Mouse (Mus musculus): ENCODE data around the gene Fam189a2. TPM values are rescaled to one million over a fixed set of nuclear protein-coding genes. Genes with fewer than 3 reads are reported as not detected.

Gene Fam189a2
- polyA plus RNA-seq, 1 experiment from 2014 or later = 0.08 TPM

DNA sequence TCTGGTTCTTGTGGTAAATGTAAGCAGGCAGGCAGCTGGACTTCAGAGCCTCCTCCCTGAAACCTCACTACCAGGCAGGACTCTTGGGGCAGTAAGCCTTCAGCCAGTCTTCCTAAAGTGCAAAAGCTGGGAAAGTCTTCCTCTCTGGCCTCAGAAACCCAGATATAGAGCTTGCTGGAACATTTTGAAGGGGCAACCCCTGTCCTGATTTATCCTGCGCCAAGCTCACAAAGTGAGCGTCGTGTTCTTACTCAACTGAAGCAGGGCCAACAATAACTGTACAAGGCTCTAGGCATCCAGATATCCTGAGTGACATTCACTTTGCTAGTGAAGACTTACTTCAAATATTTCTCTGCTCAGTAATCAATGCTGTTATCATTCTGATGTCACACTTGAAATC lies 60.4 kb downstream of the Fam189a2 start:
- ATAC-seq (ENCODE audit: low read depth) = no peak
- 85% methylated on average over 3 of the region's 3 CpGs for WGBS (ENCODE audit: insufficient replicate concordance)
- H3K27me3 ChIP-seq (ENCODE audit: control insufficient read depth, insufficient read depth, low read depth, low read length) = no peaks in the 10 kb centered on the region

GRCm38 (mm10) chr19:23968862-23969225 lies 62.0 kb downstream of the Fam189a2 start:
- WGBS (ENCODE audit: insufficient replicate concordance) = 69% methylated on average over 2 of the region's 2 CpGs
- no peak overlapping the region for H3K27ac ChIP-seq (ENCODE audit: low read length)
- no peak overlapping the region for H3K4me3 ChIP-seq (ENCODE audit: low read depth, low read length)
- no peaks in the 10 kb centered on the region for H3K4me1 ChIP-seq (ENCODE audit: control insufficient read depth, low read depth, low read length)
- no peaks in the 10 kb centered on the region for H3K36me3 ChIP-seq (ENCODE audit: control insufficient read depth, insufficient read depth)
- H3K9ac ChIP-seq (ENCODE audit: low read depth, low read length) = no peak overlapping the region
- no peaks in the 10 kb centered on the region for H3K9me3 ChIP-seq (replicated peaks; ENCODE audit: control insufficient read depth, low read length)
- ATAC-seq (ENCODE audit: low read depth) = no peak
- H3K27me3 ChIP-seq (ENCODE audit: control insufficient read depth, insufficient read depth, low read depth, low read length) = no peaks in the 10 kb centered on the region
- no peak overlapping the region for H3K4me2 ChIP-seq (ENCODE audit: low read depth, low read length)

More for the DNA sequence above, 60.4 kb downstream of the Fam189a2 start:
- Histone ChIP-seq H3K4me2 (ENCODE audit: low read depth, low read length) (no peak overlapping the region), H3K4me3 (ENCODE audit: low read depth, low read length) (no peak overlapping the region), H3K36me3 (ENCODE audit: control insufficient read depth, insufficient read depth) (no peaks in the 10 kb centered on the region), H3K9me3 (replicated peaks; ENCODE audit: control insufficient read depth, low read length) (no peaks in the 10 kb centered on the region), H3K9ac (ENCODE audit: low read depth, low read length) (no peak overlapping the region), H3K4me1 (ENCODE audit: control insufficient read depth, low read depth, low read length) (no peaks in the 10 kb centered on the region), H3K27ac (ENCODE audit: low read length) (no peak overlapping the region)

DNA sequence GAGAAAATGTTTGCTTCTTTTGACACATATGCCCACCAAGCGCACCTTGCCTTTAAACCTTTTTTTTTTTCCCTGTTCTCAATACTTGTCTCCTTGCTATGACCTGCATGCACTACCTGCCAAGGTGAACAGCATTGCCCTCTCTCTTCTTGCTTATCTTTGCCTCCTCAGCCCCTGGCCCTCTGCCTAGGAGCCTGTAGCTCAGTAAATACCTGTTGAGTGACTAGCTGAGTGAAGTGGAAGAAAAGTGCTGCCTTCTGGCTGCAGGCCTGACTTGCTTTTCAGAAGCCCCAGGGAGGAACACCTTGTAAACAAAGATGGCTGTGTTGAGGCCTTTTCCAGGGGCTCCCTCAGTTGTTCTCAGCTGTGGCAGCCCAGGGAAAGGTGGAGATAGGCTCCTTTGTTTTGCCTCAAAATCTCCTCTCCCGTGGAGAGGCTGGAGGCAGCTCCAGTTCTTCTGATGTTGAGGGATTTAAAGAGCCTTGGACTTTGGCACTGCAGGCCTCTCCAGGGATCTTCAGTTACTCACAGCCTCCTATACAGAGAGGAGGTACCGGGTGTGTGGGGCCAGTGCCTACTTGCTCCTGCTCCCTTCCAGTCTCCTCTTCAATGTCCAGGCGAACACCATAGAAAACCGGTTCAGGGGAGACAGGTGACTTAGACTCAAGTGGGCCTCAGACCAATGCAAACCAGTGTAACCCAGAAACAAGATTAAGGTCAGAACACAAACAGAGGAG lies 62.5 kb downstream of the Fam189a2 start:
- Histone ChIP-seq H3K36me3 (ENCODE audit: control insufficient read depth, insufficient read depth) (no peaks in the 10 kb centered on the region), H3K27ac (ENCODE audit: low read length) (no peak overlapping the region), H3K4me1 (ENCODE audit: control insufficient read depth, low read depth, low read length) (no peaks in the 10 kb centered on the region), H3K4me3 (ENCODE audit: low read depth, low read length) (no peak overlapping the region), H3K4me2 (ENCODE audit: low read depth, low read length) (no peak overlapping the region), H3K27me3 (ENCODE audit: control insufficient read depth, insufficient read depth, low read depth, low read length) (no peaks in the 10 kb centered on the region), H3K9ac (ENCODE audit: low read depth, low read length) (no peak overlapping the region), H3K9me3 (replicated peaks; ENCODE audit: control insufficient read depth, low read length) (no peaks in the 10 kb centered on the region)
- 56% methylated on average over 5 of the region's 5 CpGs for WGBS (ENCODE audit: insufficient replicate concordance)
- ATAC-seq (ENCODE audit: low read depth) = no peak

DNA sequence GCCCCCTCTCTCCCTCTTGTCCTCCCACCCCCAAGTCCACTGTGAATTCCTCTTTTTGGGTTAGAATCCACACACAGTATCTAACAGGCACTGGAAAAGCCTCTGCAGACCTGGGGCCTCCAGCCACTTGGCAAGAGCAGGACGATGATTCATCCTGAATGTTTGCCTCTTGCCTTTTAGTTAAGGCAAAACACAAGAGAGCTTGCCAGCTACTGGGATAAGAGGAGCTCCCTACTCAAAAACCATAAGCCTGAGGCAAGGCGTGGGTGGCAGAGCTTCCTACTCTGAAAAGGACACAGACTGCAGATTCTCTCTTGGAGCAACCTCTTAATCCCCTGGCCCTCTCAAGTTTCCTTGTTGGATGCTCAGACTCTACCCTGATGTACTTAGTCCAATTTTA lies 63.7 kb downstream of the Fam189a2 start:
- Histone ChIP-seq H3K27me3 (ENCODE audit: control insufficient read depth, insufficient read depth, low read depth, low read length) (no peaks in the 10 kb centered on the region), H3K4me3 (ENCODE audit: low read depth, low read length) (no peak overlapping the region), H3K9me3 (replicated peaks; ENCODE audit: control insufficient read depth, low read length) (no peaks in the 10 kb centered on the region), H3K4me2 (ENCODE audit: low read depth, low read length) (no peak overlapping the region), H3K36me3 (ENCODE audit: control insufficient read depth, insufficient read depth) (no peaks in the 10 kb centered on the region), H3K27ac (ENCODE audit: low read length) (no peak overlapping the region), H3K4me1 (ENCODE audit: control insufficient read depth, low read depth, low read length) (no peaks in the 10 kb centered on the region), H3K9ac (ENCODE audit: low read depth, low read length) (no peak overlapping the region)
- WGBS (ENCODE audit: insufficient replicate concordance) = 31% methylated on average over 2 of the region's 2 CpGs
- ATAC-seq (ENCODE audit: low read depth) = no peak

- WGBS (ENCODE audit: insufficient replicate concordance) = 77% methylated on average over 9 of the region's 9 CpGs
- no peak overlapping the region for H3K27ac ChIP-seq (ENCODE audit: low read length)
Observed at GRCm38 (mm10) chr19:23966376-23966775, 64.4 kb downstream of the Fam189a2 start.

DNA sequence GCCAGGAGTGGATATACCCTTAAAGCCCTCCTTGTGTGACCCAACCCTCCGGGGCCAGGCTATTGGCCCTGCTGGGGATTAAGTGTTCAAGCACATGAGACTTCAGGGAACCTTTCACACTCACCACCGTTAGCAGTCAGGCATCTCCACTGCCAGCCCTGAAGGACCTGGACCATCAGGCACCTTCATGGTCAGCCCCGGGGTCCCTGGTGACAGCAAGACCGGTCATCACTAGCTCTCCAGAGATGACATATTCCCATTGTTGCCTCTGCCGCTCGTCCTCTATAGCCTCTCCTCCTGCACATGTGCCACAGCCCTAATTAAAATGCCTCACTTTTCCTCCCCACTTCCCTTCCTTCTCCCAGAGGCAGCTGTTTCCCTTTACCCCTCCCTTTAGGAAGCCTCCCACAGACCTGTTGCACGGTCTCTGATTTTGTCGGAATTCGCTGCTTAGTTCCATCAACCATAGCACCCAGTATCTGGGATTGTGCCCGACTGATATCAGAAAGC lies 66.4 kb downstream of the Fam189a2 start:
- H3K9me3 ChIP-seq (replicated peaks; ENCODE audit: control insufficient read depth, low read length) = no peaks in the 10 kb centered on the region
- ATAC-seq (ENCODE audit: low read depth) = no peak
- H3K27ac ChIP-seq (ENCODE audit: low read length) = no peak overlapping the region
- no peak overlapping the region for H3K4me2 ChIP-seq (ENCODE audit: low read depth, low read length)
- no peak overlapping the region for H3K9ac ChIP-seq (ENCODE audit: low read depth, low read length)
- H3K36me3 ChIP-seq (ENCODE audit: control insufficient read depth, insufficient read depth) = no peaks in the 10 kb centered on the region
- 60% methylated on average over 10 of the region's 10 CpGs for WGBS (ENCODE audit: insufficient replicate concordance)
- H3K4me1 ChIP-seq (ENCODE audit: control insufficient read depth, low read depth, low read length) = no peaks in the 10 kb centered on the region
- no peaks in the 10 kb centered on the region for H3K27me3 ChIP-seq (ENCODE audit: control insufficient read depth, insufficient read depth, low read depth, low read length)
- no peak overlapping the region for H3K4me3 ChIP-seq (ENCODE audit: low read depth, low read length)

More at GRCm38 (mm10) chr19:23966376-23966775, 64.4 kb downstream of the Fam189a2 start:
- Histone ChIP-seq H3K4me3 (ENCODE audit: low read depth, low read length) (no peak overlapping the region), H3K27me3 (ENCODE audit: control insufficient read depth, insufficient read depth, low read depth, low read length) (no peaks in the 10 kb centered on the region), H3K36me3 (ENCODE audit: control insufficient read depth, insufficient read depth) (no peaks in the 10 kb centered on the region), H3K9me3 (replicated peaks; ENCODE audit: control insufficient read depth, low read length) (no peaks in the 10 kb centered on the region), H3K4me2 (ENCODE audit: low read depth, low read length) (no peak overlapping the region), H3K9ac (ENCODE audit: low read depth, low read length) (no peak overlapping the region), H3K4me1 (ENCODE audit: control insufficient read depth, low read depth, low read length) (no peaks in the 10 kb centered on the region)
- no peak for ATAC-seq (ENCODE audit: low read depth)

DNA sequence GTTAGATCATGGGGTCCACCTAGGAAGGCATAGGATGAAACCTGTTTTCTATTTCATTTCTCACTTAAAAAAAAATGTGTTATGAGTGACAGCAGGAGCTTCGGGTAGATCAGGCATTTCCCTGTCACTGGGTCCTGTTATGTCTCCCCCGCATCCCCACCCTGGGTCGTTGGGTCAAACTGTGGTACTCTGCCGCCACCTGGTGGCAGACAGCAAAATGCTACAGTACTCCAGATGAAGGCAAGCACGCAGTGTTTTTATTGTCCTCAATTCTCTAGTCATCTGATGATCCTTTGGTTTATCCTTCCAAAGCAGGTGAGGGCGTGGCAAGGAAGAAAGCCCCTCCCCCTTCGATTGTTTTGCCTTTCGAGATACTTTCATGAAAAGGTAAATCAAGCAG lies 69.3 kb downstream of the Fam189a2 start:
- Histone ChIP-seq H3K9ac (ENCODE audit: low read depth, low read length) (no peak overlapping the region), H3K4me1 (ENCODE audit: control insufficient read depth, low read depth, low read length) (no peaks in the 10 kb centered on the region), H3K9me3 (replicated peaks; ENCODE audit: control insufficient read depth, low read length) (no peaks in the 10 kb centered on the region), H3K4me2 (ENCODE audit: low read depth, low read length) (no peak overlapping the region), H3K27ac (ENCODE audit: low read length) (no peak overlapping the region), H3K4me3 (ENCODE audit: low read depth, low read length) (no peak overlapping the region), H3K27me3 (ENCODE audit: control insufficient read depth, insufficient read depth, low read depth, low read length) (no peaks in the 10 kb centered on the region), H3K36me3 (ENCODE audit: control insufficient read depth, insufficient read depth) (no peaks in the 10 kb centered on the region)
- WGBS (ENCODE audit: insufficient replicate concordance) = 2% methylated on average over 8 of the region's 8 CpGs
- no peak for ATAC-seq (ENCODE audit: low read depth)

DNA sequence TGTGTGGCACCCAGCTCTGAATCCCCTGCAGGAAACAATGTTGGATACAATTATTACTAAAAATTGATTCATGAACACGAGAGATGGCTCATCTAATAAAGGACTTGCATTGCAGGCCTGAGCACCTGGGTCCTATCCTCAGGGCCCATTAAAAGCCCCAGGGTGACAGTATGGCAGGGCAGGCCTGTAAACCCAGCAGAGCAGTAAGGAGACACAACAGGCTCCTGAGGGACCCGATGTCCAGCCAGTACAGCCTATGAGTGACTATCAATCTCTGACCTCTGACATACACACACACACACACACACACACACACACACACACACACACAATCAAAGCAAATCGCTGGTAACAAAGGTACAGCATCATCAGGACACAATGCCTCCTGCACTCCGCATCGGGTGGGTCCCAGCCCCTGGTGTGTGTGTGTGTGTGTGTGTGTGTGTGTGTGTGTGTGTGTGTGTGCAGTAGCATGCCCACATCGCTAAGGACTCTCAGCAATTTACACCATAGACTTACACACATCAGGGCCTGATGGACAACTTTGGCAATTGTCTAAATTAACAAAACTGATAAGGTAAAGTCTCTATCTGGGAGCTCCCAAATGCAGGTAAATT lies 69.9 kb downstream of the Fam189a2 start:
- Histone ChIP-seq H3K4me3 (ENCODE audit: low read depth, low read length) (no peak overlapping the region), H3K27me3 (ENCODE audit: control insufficient read depth, insufficient read depth, low read depth, low read length) (no peaks in the 10 kb centered on the region), H3K9me3 (replicated peaks; ENCODE audit: control insufficient read depth, low read length) (no peaks in the 10 kb centered on the region), H3K4me1 (ENCODE audit: control insufficient read depth, low read depth, low read length) (no peaks in the 10 kb centered on the region), H3K4me2 (ENCODE audit: low read depth, low read length) (no peak overlapping the region), H3K9ac (ENCODE audit: low read depth, low read length) (no peak overlapping the region), H3K36me3 (ENCODE audit: control insufficient read depth, insufficient read depth) (no peaks in the 10 kb centered on the region), H3K27ac (ENCODE audit: low read length) (no peak overlapping the region)
- no peak for ATAC-seq (ENCODE audit: low read depth)
- 52% methylated on average over 6 of the region's 6 CpGs for WGBS (ENCODE audit: insufficient replicate concordance)

- no peaks in the 10 kb centered on the region for H3K27me3 ChIP-seq (ENCODE audit: control insufficient read depth, insufficient read depth, low read depth, low read length)
- no peak for ATAC-seq (ENCODE audit: low read depth)
- no peaks in the 10 kb centered on the region for H3K9me3 ChIP-seq (replicated peaks; ENCODE audit: control insufficient read depth, low read length)
- WGBS (ENCODE audit: insufficient replicate concordance) = 44% methylated on average over 3 of the region's 3 CpGs
- no peak overlapping the region for H3K4me3 ChIP-seq (ENCODE audit: low read depth, low read length)
- no peak overlapping the region for H3K4me2 ChIP-seq (ENCODE audit: low read depth, low read length)
- H3K4me1 ChIP-seq (ENCODE audit: control insufficient read depth, low read depth, low read length) = no peaks in the 10 kb centered on the region
- H3K36me3 ChIP-seq (ENCODE audit: control insufficient read depth, insufficient read depth) = no peaks in the 10 kb centered on the region
- no peak overlapping the region for H3K9ac ChIP-seq (ENCODE audit: low read depth, low read length)
- H3K27ac ChIP-seq (ENCODE audit: low read length) = no peak overlapping the region
Observed at GRCm38 (mm10) chr19:23960275-23960674, 70.5 kb downstream of the Fam189a2 start.
